Comparison of ENCODE assay signal across 8 mouse cellular contexts in the genomic region with DNA sequence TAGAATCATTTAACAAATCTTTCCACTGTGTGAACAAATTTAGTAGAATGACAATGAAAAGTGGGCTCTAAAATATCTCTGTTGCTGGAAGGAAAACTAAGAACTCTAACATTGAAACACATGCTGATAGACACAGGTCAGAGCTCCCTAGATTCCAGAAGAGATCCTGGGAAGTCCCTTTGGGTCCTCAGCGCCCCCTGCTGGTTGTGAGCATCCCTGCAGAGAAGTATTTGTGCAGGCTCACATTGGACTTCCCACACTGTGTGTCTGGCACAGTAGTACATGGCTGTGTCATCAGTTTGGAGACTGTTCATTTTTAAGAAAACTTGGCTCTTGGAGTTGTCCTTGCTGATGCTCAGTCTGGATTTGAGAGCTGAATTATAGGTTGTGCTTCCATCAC.
DNase-seq lines count a peak whose midpoint lies in the region; ATAC-seq and TF ChIP-seq lines count a peak whose summit lies in the region.
"Not testable (repeated sequence)": the region's sequence is repeated elsewhere in the genome, so short reads cannot be mapped to it uniquely, and the experiment has no call there.

No protein-coding gene starts in this region.

- H3K36me3 ChIP-seq in ES-Bruce4 (ENCODE audit: control insufficient read depth, insufficient read depth, low read length, poor library complexity, severe bottlenecking), result not testable (repeated sequence)

- DNase-seq in adrenal gland, postnatal 10 days, result peak; percentile 67
- peak; percentile 3 for DNase-seq in heart, adult 8-10 months (ENCODE audit: low spot score)
- peak; percentile 23 to 77 for DNase-seq in kidney, postnatal 36 days
- DNase-seq in lung, adult 2 months, result peak; percentile 2
- peak; percentile 1 to 3 for DNase-seq in right cerebral cortex, adult 2 months (ENCODE audit: low spot score in 2 of 2)
- peak; percentile 52 for DNase-seq in thymus, postnatal 14 days

- ATAC-seq in common myeloid progenitor, adult 5-6 weeks (replicated peaks; ENCODE audit: low read depth, poor library complexity, severe bottlenecking), result peak; percentile 63; the same call in 1 of the 2 replicates

- H3K27ac ChIP-seq in ES-Bruce4 (ENCODE audit: insufficient read depth, low read length), result not testable (repeated sequence)

- not testable (repeated sequence) for TF ChIP-seq POLR2A in ES-Bruce4 (IDR thresholded peaks at IDR 0.05; ENCODE audit: insufficient read depth, low read length); lung, adult 2 months (IDR thresholded peaks at IDR 0.05; ENCODE audit: borderline replicate concordance, extremely low read depth, low read depth, low read length)

- not testable (repeated sequence) for H3K9me3 ChIP-seq in ES-Bruce4 (replicated peaks; ENCODE audit: control insufficient read depth, insufficient read depth, low read length, poor library complexity, severe bottlenecking)

- not testable (repeated sequence) for H3K9ac ChIP-seq in ES-Bruce4 (ENCODE audit: low read depth, poor library complexity, severe bottlenecking)

- H3K27me3 ChIP-seq in ES-Bruce4 (ENCODE audit: control insufficient read depth, insufficient read depth, low read length, poor library complexity, severe bottlenecking), result not testable (repeated sequence)

- not testable (repeated sequence) for H3K4me3 ChIP-seq in ES-Bruce4 (ENCODE audit: low read depth, low read length); lung, adult 2 months (replicated peaks; ENCODE audit: extremely low read depth, low read depth, low read length)

- not testable (repeated sequence) for TF ChIP-seq EP300 in ES-Bruce4 (IDR thresholded peaks at IDR 0.05; ENCODE audit: insufficient read depth, low read depth, low read length)

- not testable (repeated sequence) for H3K4me1 ChIP-seq in ES-Bruce4 (ENCODE audit: control insufficient read depth, insufficient read depth, low read length); lung, adult 2 months (ENCODE audit: control insufficient read depth, insufficient read depth, low read length)

- 4% methylated on average over 1 of the region's 1 CpGs for WGBS in lung, adult 2 months

- TF ChIP-seq CTCF in ES-Bruce4 (IDR thresholded peaks at IDR 0.05; ENCODE audit: low read depth, low read length), result peak; percentile 51
- TF ChIP-seq CTCF in lung, adult 2 months (IDR thresholded peaks at IDR 0.05; ENCODE audit: insufficient read depth, low read length), result not testable (repeated sequence)

Comparison
In these comparisons a context has a peak if more than half of its experiments do, and no peak if none do; other contexts are left out.
1. DNase-seq: peak in every context shown above with its lines; median percentile 67 in adrenal gland, postnatal 10 days; 52 in thymus, postnatal 14 days; 50 in kidney, postnatal 36 days; 3 in heart, adult 8-10 months; 2 in lung, adult 2 months; 2 in right cerebral cortex, adult 2 months.